Mouse (Mus musculus): ENCODE data around the gene Tstd1. TPM values are rescaled to one million over a fixed set of nuclear protein-coding genes. Genes with fewer than 3 reads are reported as not detected.

Gene Tstd1
- polyA plus RNA-seq, 2 experiments: 2.8 to 4.7 TPM

- Histone ChIP-seq H3K27me3 (ENCODE audit: control insufficient read depth, insufficient read depth, low read length) (no peaks in the 10 kb centered on the region), H3K9ac (ENCODE audit: low read depth, low read length, severe bottlenecking) (no peak overlapping the region), H3K4me2 (replicated peaks; ENCODE audit: low read depth, low read length, severe bottlenecking) (no peak overlapping the region), H3K9me3 (ENCODE audit: control insufficient read depth, low read length) (no peaks in the 10 kb centered on the region; the same call in 1 of the 2 replicates), H3K36me3 (ENCODE audit: control insufficient read depth, insufficient read depth, low read length) (no peaks in the 10 kb centered on the region), H3K4me3 (replicated peaks; ENCODE audit: low read length) (no peak overlapping the region), H3K27ac (replicated peaks; ENCODE audit: low read depth, low read length) (no peak overlapping the region), H3K4me1 (ENCODE audit: control insufficient read depth, insufficient read depth, low read length) (no peaks in the 10 kb centered on the region)
- DNase-seq (ENCODE audit: low spot score): no peak
- 38% methylated on average over 5 of the region's 5 CpGs for WGBS
- ATAC-seq (ENCODE audit: low FRiP score, low read depth): no peak
- no peak for TF ChIP-seq POLR2A (IDR thresholded peaks at IDR 0.05; ENCODE audit: borderline replicate concordance, extremely low read depth, insufficient read depth, insufficient read length)
These were observed 41.1 kb downstream of the Tstd1 start for GRCm38 (mm10) chr1:171459791-171460190.

DNA sequence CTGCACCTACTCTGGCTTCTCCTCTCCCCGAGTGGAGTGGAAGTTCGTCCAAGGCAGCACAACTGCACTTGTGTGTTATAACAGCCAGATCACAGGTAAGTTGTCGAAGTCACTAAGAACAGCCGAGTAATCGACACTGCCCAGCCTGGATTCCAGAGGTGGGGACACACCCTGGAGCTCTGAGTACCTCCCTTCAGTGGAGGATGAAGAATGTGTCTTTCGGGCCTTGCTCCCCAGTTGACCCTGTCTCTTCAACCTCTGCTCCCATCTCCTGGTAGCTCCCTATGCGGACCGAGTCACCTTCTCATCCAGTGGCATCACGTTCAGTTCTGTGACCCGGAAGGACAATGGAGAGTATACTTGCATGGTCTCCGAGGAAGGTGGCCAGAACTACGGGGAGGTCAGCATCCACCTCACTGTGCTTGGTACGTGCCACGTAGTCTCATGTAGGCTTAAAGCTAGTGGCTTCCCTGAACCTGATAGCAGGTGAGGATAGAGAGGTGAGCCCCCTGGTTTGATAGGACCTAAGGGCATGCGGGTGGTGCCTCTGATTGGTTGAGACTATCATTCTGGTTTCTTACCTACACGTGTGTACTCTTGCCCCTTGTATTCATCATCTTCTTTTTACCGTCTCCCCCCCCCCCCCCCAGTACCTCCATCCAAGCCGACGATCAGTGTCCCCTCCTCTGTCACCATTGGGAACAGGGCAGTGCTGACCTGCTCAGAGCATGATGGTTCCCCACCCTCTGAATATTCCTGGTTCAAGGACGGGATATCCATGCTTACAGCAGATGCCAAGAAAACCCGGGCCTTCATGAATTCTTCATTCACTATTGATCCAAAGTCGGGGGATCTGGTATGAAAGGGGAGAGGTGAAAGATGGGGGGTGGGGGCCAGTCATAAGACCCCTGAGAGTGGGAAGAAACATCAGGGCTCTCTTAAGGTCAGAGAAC is 42.2 kb downstream of the Tstd1 start:
- H3K4me1 ChIP-seq (ENCODE audit: control insufficient read depth, insufficient read depth, low read length): no peaks in the 10 kb centered on the region
- no peak overlapping the region for H3K4me3 ChIP-seq (replicated peaks; ENCODE audit: low read length)
- H3K36me3 ChIP-seq (ENCODE audit: control insufficient read depth, insufficient read depth, low read length): no peaks in the 10 kb centered on the region
- 93% methylated on average over 22 of the region's 22 CpGs for WGBS
- no peak for TF ChIP-seq POLR2A (IDR thresholded peaks at IDR 0.05; ENCODE audit: borderline replicate concordance, extremely low read depth, insufficient read depth, insufficient read length)
- H3K27me3 ChIP-seq (ENCODE audit: control insufficient read depth, insufficient read depth, low read length): no peaks in the 10 kb centered on the region
- no peak overlapping the region for H3K27ac ChIP-seq (replicated peaks; ENCODE audit: low read depth, low read length)
- H3K9ac ChIP-seq (ENCODE audit: low read depth, low read length, severe bottlenecking): no peak overlapping the region
- no peak for DNase-seq (ENCODE audit: low spot score)
- no peak for ATAC-seq (ENCODE audit: low FRiP score, low read depth)
- no peaks in the 10 kb centered on the region; the same call in 1 of the 2 replicates for H3K9me3 ChIP-seq (ENCODE audit: control insufficient read depth, low read length)
- no peak overlapping the region for H3K4me2 ChIP-seq (replicated peaks; ENCODE audit: low read depth, low read length, severe bottlenecking)

GRCm38 (mm10) chr1:171463133-171463532 is 44.5 kb downstream of the Tstd1 start:
- Histone ChIP-seq H3K4me3 (replicated peaks; ENCODE audit: low read length) (no peak overlapping the region), H3K4me2 (replicated peaks; ENCODE audit: low read depth, low read length, severe bottlenecking) (no peak overlapping the region), H3K9ac (ENCODE audit: low read depth, low read length, severe bottlenecking) (no peak overlapping the region), H3K9me3 (ENCODE audit: control insufficient read depth, low read length) (no peaks in the 10 kb centered on the region; the same call in 1 of the 2 replicates), H3K27me3 (ENCODE audit: control insufficient read depth, insufficient read depth, low read length) (no peaks in the 10 kb centered on the region), H3K27ac (replicated peaks; ENCODE audit: low read depth, low read length) (no peak overlapping the region), H3K36me3 (ENCODE audit: control insufficient read depth, insufficient read depth, low read length) (no peaks in the 10 kb centered on the region), H3K4me1 (ENCODE audit: control insufficient read depth, insufficient read depth, low read length) (no peaks in the 10 kb centered on the region)
- TF ChIP-seq POLR2A (IDR thresholded peaks at IDR 0.05; ENCODE audit: borderline replicate concordance, extremely low read depth, insufficient read depth, insufficient read length): no peak
- ATAC-seq (ENCODE audit: low FRiP score, low read depth): no peak
- 87% methylated on average over 3 of the region's 3 CpGs for WGBS
- DNase-seq (ENCODE audit: low spot score): no peak

- H3K27ac ChIP-seq (replicated peaks; ENCODE audit: low read depth, low read length): no peak overlapping the region
- TF ChIP-seq POLR2A (IDR thresholded peaks at IDR 0.05; ENCODE audit: borderline replicate concordance, extremely low read depth, insufficient read depth, insufficient read length): no peak
- DNase-seq (ENCODE audit: low spot score) (no peak), ATAC-seq (ENCODE audit: low FRiP score, low read depth) (no peak)
- H3K4me1 ChIP-seq (ENCODE audit: control insufficient read depth, insufficient read depth, low read length): no peaks in the 10 kb centered on the region
- H3K4me2 ChIP-seq (replicated peaks; ENCODE audit: low read depth, low read length, severe bottlenecking): no peak overlapping the region
- WGBS: 86% methylated on average over 5 of the region's 5 CpGs
- no peaks in the 10 kb centered on the region for H3K36me3 ChIP-seq (ENCODE audit: control insufficient read depth, insufficient read depth, low read length)
- no peaks in the 10 kb centered on the region; the same call in 1 of the 2 replicates for H3K9me3 ChIP-seq (ENCODE audit: control insufficient read depth, low read length)
- no peak overlapping the region for H3K9ac ChIP-seq (ENCODE audit: low read depth, low read length, severe bottlenecking)
- H3K4me3 ChIP-seq (replicated peaks; ENCODE audit: low read length): no peak overlapping the region
- H3K27me3 ChIP-seq (ENCODE audit: control insufficient read depth, insufficient read depth, low read length): no peaks in the 10 kb centered on the region
These were observed 47.2 kb downstream of the Tstd1 start for GRCm38 (mm10) chr1:171465749-171466412.

GRCm38 (mm10) chr1:171466565-171466964 is 47.9 kb downstream of the Tstd1 start:
- H3K9ac ChIP-seq (ENCODE audit: low read depth, low read length, severe bottlenecking): no peak overlapping the region
- H3K4me1 ChIP-seq (ENCODE audit: control insufficient read depth, insufficient read depth, low read length): no peaks in the 10 kb centered on the region
- H3K4me2 ChIP-seq (replicated peaks; ENCODE audit: low read depth, low read length, severe bottlenecking): no peak overlapping the region
- no peak for TF ChIP-seq POLR2A (IDR thresholded peaks at IDR 0.05; ENCODE audit: borderline replicate concordance, extremely low read depth, insufficient read depth, insufficient read length)
- H3K4me3 ChIP-seq (replicated peaks; ENCODE audit: low read length): no peak overlapping the region
- 81% methylated on average over 4 of the region's 4 CpGs for WGBS
- no peak overlapping the region for H3K27ac ChIP-seq (replicated peaks; ENCODE audit: low read depth, low read length)
- no peaks in the 10 kb centered on the region for H3K27me3 ChIP-seq (ENCODE audit: control insufficient read depth, insufficient read depth, low read length)
- no peaks in the 10 kb centered on the region for H3K36me3 ChIP-seq (ENCODE audit: control insufficient read depth, insufficient read depth, low read length)
- DNase-seq (ENCODE audit: low spot score) (no peak), ATAC-seq (ENCODE audit: low FRiP score, low read depth) (no peak)
- H3K9me3 ChIP-seq (ENCODE audit: control insufficient read depth, low read length): no peaks in the 10 kb centered on the region; the same call in 1 of the 2 replicates
